Mouse (Mus musculus) cerebellum, adult 9-10 months (tissue): ENCODE measurements at regions not wholly inside any gene's neighbourhood (a gene's known extent, or its start where the extent isn't known, plus 50 kb on each side); places are given as distances from the start of the nearest gene placed in this dataset.
"Not testable (repeated sequence)": the region's sequence is repeated elsewhere in the genome, so short reads cannot be mapped to it uniquely, and the experiment has no call there.

ENCODE experiments used
- DNase-seq: peaks from one replicate; pipeline ENCODE4 v3.0.0; 2022

DNA sequence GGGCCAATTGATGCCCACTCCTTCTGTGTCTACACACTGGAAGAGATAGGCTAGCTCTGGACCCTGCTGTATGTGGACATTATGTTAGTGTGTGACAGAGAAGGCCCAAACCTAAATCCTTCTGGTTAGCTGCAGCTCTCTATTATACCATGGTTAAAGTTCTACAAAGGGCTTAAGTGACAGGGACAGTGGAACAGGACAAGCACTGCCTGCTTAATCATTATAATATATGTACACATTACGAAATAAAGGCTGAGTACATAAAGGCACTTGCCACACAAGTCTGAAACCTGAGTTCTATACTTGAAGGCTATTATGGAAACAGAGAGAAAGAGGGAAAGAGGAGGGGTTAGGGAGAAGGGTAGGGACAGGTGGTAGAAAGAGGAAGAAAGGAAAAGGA lies 55.2 kb downstream of the Rdh14 start:
- DNase-seq: no peak

DNA sequence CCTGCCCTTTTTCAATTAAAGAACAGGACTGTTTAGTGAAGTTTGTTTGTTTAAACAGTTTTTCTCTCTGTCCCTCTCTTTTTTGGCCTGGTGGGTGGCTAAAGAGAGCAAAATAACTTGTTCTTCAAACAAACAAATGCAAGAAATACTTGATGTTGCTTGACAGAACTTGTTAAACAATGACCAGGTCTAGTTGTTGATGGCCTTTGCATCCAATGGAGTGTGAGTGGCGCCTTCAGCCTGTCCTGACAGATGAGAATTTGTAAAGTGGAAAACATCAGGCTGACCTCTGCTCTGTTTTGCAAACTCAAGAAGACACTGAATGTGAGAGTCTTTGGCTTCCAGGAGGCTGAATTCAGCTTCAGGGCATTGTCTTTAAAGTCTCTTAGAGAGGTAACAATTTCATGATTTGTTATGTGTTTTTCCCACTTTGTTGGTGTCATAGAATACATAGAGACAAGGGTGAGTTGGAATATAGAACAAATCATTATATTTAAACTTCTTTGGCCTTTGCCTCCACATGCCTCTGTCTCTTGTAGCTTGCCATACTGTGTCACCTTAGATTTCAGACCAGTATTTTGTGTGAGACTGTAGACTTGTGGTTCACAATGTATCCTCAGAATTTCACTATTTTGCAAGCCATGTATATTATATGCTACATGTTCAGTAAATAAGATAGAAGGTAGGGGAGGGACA lies 67.5 kb downstream of the Rdh14 start:
- DNase-seq: no peak

GRCm38 (mm10) chr12:10461796-10462195 lies 71.2 kb downstream of the Rdh14 start:
- no peak for DNase-seq

DNA sequence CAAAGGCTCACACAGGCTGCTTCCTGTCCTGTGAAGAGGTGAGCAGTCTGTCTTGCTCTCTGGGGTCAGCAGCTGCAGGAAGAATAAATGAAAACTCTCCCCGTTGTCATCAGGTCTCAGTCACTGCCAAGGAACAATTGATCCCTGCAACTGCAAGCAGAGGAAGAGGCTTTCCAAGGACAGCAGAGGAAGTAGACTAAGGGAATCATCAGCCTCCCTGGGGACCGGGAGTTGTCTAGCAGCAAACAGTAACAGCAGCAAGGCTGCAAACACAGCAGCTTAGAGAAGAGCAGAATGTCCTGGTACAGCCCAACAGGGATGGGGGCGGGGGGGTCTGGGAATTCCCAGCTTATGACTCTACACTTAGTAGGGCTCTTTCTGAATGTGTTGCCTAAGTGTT lies 72.4 kb downstream of the Rdh14 start:
- DNase-seq: no peak

GRCm38 (mm10) chr12:10473986-10474385 lies 83.4 kb downstream of the Rdh14 start:
- DNase-seq: no peak

- no peak for DNase-seq
Observed at GRCm38 (mm10) chr12:10480781-10481180, 90.2 kb downstream of the Rdh14 start.

DNA sequence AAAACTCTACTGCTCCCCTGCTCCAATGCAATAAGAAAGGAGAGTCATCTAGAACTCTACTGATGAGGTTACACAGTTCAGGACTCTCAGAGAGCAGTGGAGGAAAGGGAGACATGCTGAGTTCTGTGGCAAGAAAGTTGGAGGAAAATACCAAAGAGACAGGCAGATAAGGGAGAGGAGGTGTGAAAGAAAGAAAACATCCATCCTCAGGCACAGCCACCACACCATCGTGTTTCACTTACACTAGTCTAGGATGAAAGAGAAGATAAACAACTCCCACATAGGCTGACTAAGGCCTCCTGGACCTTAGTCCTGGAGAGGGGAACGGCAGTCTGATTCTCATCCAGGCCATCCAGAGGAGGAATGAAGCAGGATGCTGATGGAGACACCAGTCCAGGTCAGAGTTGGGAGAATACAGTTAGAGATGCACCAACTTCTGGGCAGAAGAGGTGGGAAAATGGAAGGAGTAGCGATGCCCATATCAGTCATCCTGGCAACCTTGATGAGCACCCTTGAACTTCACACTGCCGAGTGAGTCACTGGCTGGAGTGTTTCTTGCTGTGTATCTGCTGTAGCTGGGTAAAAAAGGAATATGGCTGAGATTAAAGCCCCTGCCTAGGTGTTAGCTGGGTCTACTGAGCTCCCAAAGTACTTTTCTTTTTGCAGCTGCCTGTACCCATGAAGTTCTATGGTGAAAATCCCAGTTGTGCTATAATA lies 91.9 kb downstream of the Rdh14 start:
- no peak for DNase-seq

DNA sequence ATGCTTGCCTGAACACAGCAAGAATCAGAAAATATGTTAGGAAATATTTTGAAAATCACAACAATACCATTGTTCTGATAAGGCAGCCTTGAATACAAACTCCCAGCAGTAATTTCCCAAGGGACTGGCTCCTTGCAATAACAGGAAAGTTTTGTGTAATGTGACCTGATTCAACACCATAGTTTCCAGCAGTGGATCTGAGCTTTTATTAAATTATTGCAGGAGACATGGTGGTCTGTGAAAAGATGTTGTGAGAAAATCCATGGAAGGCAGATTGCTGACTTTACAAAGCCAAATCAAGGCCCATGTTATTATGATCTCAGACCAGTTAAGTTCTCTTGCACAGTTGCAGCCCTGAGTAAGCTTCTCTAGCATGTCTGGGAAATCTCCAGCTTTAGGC lies 116.1 kb downstream of the Rdh14 start:
- no peak for DNase-seq

DNA sequence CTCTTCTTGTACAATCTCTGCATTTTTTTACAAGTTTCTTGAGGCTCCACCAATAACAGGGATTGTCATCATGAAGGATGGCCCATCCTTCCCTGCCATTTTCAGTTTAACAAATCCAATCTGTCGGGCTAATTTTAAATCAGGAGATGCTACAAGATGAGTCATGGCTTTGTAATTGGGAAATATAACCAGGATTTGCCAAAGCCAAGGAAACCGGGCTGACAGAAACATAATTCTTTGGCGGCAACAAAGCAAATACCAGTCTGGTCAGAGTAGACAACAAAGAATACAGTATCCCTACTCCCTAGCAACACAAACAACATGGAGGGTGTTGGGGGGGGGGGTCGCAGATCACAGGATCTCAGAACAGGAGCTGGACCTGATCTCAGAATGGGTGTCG lies 123.0 kb downstream of the Rdh14 start:
- DNase-seq: no peak

DNA sequence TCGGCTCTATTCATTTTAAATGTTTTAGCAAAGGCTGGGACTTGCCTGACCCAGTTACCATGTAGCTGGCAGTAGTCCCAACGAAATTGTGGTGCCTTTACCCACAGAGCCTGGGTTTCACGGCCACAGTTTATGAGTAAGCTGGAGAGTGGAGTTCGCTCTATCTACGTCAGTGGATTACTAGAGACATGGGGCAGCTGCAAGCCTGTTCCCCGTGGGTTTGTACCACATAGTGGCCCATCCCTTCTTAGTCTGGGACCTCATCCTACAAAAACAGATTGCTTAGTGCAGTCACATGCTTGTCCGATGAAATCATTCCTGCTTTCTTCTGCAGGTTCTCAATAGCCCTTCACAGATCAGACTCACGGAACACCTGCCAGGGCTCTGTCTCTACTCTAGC lies 123.7 kb downstream of the Rdh14 start:
- DNase-seq: no peak

GRCm38 (mm10) chr12:10524509-10525286 lies 134.1 kb downstream of the Rdh14 start:
- DNase-seq: no peak

- DNase-seq: no peak
Observed at GRCm38 (mm10) chr12:10525934-10526333, 135.4 kb downstream of the Rdh14 start.

GRCm38 (mm10) chr12:10529077-10529476 lies 138.5 kb downstream of the Rdh14 start:
- no peak for DNase-seq

DNA sequence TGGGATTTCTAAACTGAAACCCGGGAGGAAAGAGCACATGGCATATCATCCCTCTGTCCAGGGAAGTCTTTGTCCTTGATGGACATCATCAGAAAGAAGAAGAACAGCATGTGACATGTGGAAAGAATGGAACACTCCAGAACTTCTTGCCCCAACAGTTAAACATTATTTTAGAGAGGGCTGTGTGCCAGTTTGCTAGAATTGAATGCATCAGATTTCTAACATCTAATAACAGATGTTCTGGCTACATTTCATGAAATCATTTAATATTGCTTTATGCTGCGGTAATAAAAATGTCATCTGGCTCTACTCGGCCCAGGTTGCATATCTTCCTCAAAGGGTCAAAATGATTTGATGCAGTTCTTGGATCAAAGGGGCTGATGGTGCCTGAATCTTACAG lies 140.4 kb downstream of the Rdh14 start:
- DNase-seq: no peak

- DNase-seq: no peak
Observed at GRCm38 (mm10) chr12:10533971-10534370, 143.4 kb downstream of the Rdh14 start.

GRCm38 (mm10) chr12:10536239-10536638 lies 145.7 kb downstream of the Rdh14 start:
- no peak for DNase-seq

- peak; percentile 22 for DNase-seq
Observed at GRCm38 (mm10) chr12:10537069-10537468, 146.5 kb downstream of the Rdh14 start.

- no peak for DNase-seq
Observed at GRCm38 (mm10) chr12:10549481-10550201, 159.1 kb downstream of the Rdh14 start.

DNA sequence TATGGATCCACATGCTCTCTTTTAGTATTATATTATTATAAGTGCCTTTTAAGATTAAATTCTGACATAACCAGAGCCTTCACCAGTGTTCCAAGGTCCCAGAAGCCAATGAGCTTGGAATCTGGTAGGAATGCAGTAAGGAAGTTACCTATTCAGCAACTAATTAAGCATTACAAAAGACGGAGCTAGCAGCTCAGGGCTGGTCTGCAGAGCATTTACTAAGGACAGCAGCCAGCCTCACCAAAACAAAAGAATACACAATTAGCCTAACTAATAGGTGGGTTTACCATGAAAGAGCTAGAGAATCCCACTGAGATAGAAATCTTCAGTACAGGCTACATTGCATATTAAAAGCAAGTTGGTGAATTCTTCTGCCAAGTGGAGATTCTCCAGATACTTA lies 164.1 kb downstream of the Rdh14 start:
- not testable (repeated sequence) for DNase-seq

GRCm38 (mm10) chr12:10562966-10563365 lies 172.4 kb downstream of the Rdh14 start:
- no peak for DNase-seq

- DNase-seq: no peak
Observed at GRCm38 (mm10) chr12:10567881-10568280, 177.3 kb downstream of the Rdh14 start.

GRCm38 (mm10) chr12:10571643-10572377 lies 181.2 kb downstream of the Rdh14 start:
- no peak for DNase-seq

DNA sequence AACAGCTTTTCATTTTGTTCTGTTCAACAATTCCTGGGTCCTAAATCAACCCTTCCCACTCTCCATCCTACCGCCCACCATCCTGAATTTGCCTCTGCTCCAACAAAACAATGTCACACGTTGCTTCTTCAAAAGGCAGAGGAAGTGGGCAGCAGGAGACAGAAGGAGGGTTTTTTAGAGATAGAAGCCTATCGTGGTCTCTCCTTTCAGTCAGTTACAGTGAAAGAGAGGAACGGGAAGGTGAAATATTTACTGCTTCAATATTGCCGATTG lies 181.7 kb downstream of the Rdh14 start:
- no peak for DNase-seq
